Mouse (Mus musculus): ENCODE measurements around the gene Gtf2a2.

Gtf2a2 gene

GRCm38 (mm10) chr9:70012408-70012901 lies at the start of gene Gtf2a2:
Gtf2a2 (plus strand) TSS chr9:70012550.
- DNase-seq = peak; percentile 94 to 98

DNA sequence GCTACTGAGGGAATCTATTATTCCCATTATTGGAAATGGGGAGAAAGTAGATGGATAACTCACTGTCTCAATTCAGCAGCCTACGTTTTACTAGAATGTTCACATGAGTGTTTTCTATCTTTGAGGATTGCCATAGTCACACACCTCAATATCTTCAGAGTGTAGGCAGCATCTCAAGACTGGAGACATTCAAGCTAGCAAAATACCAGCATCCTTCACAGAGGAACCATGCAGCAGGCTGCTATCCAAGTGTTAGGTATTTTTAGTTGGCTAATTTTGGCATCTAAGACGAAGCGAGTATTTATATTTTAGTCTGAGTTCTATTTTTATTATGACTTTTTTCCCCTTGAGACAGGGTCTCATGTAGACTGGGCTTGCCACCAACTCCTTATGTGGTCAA lies 48.0 kb upstream of the Gtf2a2 start:
- no peak for DNase-seq

DNA sequence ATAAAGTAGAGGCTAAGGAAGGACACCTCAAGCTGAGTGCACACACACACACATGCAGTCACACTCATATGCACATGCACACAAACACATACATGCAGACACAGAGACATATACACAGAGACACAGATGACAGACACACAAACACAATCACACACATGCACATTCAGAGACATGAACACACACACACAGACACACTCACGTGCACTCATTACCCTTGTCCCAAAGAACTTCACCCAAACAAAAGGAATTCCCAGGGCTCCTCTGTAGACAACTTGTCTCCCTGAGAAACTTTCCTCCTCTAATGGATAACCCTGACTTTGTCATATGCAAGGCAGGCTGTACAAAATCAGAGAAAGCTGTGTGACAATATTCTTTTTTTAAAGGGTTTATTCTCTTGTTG lies 26.8 kb upstream of the Gtf2a2 start:
- no peak for DNase-seq

DNA sequence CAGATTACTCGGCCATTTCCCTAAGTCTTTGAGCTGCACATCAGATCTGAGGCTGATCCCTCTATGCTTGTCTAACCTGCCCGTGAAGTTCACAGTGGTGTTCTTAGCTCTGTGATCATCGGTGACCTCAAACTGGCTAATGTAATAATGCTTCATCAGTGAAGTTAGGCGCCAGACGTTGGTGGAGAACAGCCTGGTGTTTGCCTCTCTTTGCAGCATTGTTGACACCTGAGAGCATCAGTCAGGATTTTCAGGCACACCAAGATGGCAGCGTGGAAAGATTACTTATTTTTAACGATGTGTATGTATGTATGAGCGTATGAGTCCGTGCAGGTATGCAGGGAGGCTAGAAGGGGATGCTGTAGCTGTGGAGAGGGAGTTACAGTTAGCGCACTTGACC lies 26.3 kb upstream of the Gtf2a2 start:
- no peak for DNase-seq

GRCm38 (mm10) chr9:69986571-69986970 lies 25.8 kb upstream of the Gtf2a2 start:
- DNase-seq = no peak

DNA sequence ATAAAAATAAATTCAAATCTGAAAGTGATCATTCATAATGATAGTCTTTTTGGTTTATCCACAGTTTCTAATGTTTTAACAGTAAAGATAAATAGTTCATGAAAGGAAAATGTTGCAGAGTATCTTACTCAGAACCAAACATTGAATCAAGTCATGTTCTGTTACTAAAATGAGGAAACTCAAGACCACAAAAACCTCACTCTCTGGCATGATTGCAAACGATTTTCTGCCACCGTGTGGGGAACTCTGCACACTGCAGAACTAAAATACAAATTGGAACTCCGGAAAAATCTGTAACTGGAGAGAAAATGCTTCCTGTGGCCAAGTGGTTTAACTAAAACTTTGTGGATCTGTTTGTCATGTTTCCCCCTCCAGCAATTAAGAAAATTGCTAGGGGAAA lies 24.8 kb upstream of the Gtf2a2 start:
- peak; percentile 62 to 78 for DNase-seq

- no peak for DNase-seq
Observed at GRCm38 (mm10) chr9:69988706-69989302, 23.5 kb upstream of the Gtf2a2 start.

DNA sequence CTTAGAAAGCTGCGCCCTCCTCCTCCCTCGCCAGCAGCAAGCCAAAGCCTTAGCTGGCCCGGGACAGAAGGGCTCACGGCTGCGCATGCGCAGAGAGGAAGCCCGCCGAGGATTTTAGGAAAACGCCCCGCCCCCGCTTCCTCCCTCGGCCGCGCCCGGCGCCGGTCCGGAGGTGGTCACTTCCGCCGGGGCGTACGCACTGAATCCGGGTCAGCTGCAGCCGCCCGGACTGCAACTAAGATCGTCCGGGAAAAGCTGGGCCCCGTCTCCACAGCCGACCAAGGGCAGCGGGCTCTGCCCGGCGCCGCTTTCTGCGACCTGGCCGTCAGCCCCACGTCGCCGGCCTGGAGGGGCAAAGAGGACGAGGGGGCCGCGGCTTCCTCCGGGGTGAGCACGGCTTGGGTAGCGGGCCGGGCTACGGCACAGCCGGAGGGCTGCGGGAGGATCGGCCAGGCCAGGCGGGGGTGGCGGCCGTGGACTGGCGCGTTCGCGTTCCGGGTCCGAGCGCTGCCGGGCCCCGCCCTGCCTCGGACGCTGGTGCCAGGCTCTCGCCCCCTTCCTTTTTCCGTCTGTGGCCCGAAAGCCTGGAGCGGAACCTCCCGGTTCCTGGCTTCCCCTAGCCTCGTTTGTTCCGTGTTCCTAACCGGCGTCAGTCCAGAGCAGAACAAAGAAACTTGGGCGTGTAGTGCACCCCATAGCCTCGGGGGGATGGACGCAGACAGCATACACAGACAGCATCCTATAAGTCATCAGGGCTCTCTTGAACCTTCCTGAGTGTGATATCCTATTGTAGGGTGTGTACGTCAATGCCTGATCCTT lies 22.8 kb upstream of the Gtf2a2 start, which contains the start of gene Bnip2:
TSS of gene Bnip2 (plus strand) at position 164 of the 819 bp plus-strand sequence.
- DNase-seq = peak; percentile 97 to 99

- no peak for DNase-seq
Observed at GRCm38 (mm10) chr9:69990346-69990745, 22.0 kb upstream of the Gtf2a2 start.

GRCm38 (mm10) chr9:69992841-69993277 lies 19.5 kb upstream of the Gtf2a2 start:
- no peak for DNase-seq

- DNase-seq = no peak
Observed at GRCm38 (mm10) chr9:69993479-69993878, 18.9 kb upstream of the Gtf2a2 start.

DNA sequence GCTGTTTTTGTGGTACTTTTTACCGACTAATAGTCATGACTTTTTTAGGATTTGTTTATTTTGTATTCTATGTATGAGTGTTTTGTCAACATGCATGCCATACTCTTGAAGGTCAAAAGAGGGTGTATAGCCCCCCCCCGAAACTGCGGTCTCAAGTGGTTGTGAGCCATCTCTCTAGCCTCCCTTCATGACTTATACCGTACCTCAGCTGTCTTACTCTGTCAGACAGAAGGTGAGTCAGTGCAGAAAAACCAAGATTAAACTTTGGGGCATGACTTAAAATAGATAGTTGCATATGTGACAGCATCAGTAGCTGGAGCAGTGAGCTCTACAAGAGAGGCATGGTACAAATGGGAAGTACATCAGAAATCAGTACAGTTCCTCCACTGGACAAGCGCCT lies 17.8 kb upstream of the Gtf2a2 start:
- DNase-seq = no peak

GRCm38 (mm10) chr9:69999318-69999717 lies 13.0 kb upstream of the Gtf2a2 start:
- DNase-seq = peak in 1 of 2 experiments; percentile 17

DNA sequence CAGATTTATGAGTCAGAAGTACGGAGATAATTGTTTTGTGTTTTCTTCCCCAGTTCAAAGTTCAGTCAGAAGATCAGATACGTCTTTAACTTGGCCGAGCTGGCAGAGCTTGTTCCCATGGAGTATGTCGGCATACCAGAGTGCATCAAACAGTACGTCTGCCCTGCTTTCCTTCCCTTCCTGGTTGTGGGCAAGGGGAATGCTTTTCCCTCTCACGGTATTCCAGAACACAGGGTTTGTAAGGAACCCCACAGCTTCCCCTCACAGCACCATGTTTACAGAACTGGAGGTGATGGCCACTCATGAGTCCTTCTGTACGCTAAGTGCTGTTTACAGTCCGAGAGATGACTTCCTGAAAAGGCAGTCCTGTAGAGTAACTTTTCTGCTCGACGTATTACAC lies 8.8 kb upstream of the Gtf2a2 start:
- DNase-seq = no peak

DNA sequence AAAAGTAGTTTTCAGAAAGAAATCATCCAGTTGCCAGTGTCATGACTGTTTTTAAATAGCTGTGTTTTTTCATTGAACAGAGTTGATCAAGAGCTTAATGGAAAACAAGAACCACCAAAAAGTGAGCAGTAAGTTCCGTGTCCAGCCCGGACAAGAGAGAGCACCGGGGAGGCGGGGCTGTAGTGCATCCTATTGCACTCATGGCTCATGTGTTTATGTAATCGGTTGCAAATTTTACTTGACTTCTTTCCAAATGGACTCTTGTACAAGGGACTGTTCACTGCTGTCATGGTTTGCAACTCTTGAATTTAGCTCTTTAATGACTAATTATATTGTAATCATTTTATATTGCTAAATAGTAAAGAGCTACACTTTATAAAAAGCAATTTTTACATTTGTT lies 5.4 kb upstream of the Gtf2a2 start:
- peak; percentile 65 for DNase-seq

GRCm38 (mm10) chr9:70007506-70008248 lies 4.7 kb upstream of the Gtf2a2 start:
- no peak for DNase-seq

GRCm38 (mm10) chr9:70009754-70010304 lies 2.5 kb upstream of the Gtf2a2 start:
- no peak for DNase-seq

DNA sequence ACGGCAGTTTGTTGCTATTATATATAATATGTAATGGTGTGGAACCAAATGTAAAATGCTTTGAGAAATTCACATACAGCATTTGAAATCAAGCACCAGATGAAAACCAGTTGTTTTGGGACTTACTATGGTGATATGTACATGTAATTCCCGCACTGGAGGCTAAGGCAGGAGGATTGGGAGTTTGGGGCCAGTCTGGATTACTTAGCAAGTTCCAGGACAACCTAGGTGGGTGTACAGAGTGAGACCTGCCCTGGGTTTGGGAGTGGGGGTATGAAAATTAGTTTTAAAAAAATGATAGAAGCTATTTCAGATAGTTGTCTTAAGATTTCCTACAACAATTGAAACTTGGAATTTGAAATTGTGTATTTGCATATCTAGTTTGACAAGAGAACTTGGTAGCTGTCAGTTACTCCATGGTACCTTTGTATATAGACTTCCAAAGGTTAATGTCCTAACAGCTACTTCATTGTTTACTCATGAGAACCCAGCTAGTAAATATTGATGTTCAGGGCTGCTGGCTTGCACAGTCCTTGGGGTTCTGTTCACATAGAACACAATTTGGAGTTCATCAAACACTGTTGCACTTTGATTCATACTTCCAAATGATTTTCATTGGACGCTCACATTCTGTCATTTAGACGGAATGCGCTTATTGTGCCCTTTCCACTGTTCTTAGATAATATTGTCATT lies 1.4 kb upstream of the Gtf2a2 start:
- no peak for DNase-seq

- no peak for DNase-seq
Observed at GRCm38 (mm10) chr9:70011537-70012407, 578 bp upstream of the Gtf2a2 start.

GRCm38 (mm10) chr9:70015632-70016031 lies 3.3 kb downstream of the Gtf2a2 start:
- no peak for DNase-seq

DNA sequence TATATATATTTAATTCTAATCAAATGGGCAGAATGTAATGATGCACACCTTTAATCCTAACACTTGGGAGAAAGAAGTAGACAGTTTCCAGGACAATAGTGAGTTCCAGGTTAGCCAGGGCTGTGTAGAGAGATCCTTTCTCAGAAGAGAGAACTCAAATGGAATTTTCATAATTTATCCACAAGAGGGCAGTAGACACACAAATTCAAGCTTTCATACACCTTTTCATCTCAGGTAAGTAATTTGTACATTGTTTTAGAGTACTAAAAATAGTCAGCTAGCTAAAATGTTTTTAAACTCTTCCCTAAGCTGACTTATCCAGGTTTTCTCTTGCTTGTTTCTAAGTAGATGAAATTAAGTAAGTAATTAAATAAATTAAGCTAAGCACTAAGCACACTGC lies 6.5 kb downstream of the Gtf2a2 start:
- no peak for DNase-seq

Measured in kidney, postnatal 36 days (tissue).